Mouse (Mus musculus): ENCODE data around the gene 9630041A04Rik.

The 9630041A04Rik gene

DNA sequence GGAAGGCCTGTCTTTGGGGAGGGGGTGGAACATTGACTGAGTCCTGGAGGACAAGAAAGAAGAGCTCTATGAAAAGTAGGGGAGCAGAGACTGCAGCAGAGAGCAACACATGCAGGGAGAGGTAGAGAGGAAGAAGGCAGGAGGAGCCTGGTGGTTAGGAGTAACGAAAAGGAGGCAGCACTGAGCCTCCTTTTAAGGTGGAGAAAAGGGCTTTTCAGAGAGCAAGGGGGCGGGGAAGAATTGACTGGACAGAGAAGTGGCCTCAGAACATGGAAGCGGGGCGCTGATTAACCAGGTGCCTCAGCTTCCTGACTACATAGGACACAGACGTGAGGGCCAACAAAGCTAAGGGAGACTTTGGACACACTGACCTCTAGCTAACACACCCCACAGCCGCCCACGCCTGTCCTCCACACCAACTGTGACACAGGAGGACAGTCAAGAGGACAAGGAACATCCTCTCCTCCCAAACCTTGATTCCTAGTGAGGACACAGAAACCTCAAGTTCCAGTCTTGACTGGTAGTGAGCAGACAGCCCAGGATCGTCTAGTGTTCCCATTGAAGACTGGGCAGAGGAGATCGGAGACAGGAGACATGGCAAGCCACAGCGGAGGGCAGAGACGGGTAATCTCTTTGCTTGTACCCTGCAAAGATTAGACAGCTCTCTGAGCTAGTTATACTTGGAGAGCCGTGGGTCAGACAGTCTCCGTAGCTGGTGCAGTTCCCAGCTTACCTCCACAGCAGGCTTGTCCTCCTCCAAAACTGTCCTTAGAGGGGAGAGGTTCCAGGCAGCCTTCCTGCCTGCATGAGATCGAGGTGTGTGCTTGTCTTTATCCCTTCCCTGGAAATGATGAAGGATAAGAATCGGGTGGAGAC is at the start of gene 9630041A04Rik:
TSS of gene 9630041A04Rik (plus strand) at position 246 of the 876 bp plus-strand sequence.
- DNase-seq, result peak; percentile 8 to 16

DNA sequence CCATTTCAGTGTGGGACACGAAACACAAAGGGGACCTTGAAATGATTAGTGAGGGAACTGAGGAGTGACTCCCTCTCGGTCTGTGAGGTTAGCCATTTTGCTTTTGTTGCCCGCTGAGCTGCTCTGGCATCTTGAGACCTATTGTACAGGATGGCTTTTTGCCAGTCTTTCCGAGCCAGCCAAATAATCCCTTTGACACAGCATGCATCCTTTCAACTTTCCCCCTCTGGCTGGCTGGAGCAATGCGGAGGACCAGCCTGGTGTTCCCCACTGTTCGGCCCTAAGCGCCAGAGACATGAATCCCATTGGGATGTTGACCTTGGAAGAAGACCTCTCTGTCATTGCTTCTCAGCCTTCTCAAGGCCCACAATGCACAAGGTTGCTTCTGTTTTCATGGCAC is 37.7 kb upstream of the 9630041A04Rik start:
- DNase-seq, result no peak

DNA sequence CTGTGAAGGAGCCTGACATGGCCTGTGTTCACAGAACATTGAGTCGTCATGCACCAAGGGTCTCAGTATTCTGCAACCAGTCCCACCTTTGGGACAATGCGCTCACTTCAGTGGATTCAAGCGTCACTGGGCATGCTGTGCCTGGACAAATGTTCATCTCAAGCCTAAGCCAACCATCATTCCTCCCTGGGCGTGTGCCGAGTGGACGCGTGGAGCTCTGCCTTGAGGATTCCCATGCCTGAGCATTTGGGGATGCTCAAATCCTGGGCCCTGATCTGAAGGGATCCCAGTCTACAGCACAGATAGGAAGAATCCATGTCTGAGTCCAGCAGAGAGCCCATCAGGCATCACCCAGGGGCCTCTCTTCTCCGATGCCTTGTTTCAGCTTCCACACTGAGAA is 36.0 kb upstream of the 9630041A04Rik start:
- no peak for DNase-seq

DNA sequence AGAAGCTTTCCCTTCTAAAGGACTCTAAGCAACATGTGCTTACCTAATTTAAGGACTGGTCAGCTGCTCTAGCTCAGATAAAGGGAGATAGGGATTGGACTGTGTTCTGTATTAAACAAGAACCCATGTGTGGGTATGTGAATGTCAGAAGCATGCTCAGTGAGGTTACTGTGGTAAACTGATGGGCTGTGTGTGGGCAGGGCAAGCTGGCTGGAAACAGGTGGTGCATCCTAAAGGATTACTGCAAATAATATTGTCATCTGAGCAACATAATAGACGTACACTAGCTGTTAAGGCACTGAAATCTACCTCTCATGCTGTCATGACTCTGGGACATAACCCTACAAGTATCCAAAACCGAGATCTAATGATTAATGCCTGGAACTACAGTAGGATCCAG is 28.0 kb upstream of the 9630041A04Rik start:
- no peak for DNase-seq

DNA sequence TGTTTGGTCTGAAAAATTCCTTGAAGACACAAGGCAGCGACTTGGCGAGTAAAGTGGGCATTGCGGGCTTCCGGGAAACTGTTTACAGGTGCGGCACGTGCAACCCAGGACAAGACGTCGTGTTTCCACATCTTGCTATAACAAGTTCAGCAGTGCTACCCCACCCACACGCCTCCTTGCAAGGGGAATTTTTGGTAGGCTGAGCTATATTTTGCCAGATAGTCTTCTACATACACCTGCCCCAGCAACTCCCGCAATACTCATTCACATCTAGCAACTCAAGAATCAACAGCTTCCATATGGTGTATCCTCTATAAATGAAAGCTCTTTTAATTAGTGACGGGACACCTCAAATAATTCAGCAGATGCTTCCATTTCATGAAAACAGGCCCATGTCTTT is 20.5 kb upstream of the 9630041A04Rik start:
- no peak for DNase-seq

DNA sequence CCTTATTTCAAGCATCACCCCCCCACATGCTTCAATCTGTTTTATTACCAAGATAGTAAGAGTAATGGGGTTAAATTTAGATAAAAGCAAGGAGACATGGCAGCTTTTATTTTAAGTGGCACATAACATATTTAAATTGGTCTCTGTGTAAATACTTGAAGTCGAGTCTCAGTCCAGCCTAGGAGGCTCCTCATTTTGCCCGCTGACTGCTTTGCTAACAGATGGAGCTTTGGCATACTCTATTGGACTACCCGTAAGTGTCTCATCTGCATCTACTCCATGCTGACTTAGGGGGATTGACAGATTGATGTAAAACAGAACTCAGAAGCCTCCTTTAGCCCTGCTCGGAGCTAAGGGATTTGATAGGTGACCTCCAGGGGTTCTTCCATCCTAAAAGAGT is 17.7 kb upstream of the 9630041A04Rik start:
- no peak for DNase-seq

DNA sequence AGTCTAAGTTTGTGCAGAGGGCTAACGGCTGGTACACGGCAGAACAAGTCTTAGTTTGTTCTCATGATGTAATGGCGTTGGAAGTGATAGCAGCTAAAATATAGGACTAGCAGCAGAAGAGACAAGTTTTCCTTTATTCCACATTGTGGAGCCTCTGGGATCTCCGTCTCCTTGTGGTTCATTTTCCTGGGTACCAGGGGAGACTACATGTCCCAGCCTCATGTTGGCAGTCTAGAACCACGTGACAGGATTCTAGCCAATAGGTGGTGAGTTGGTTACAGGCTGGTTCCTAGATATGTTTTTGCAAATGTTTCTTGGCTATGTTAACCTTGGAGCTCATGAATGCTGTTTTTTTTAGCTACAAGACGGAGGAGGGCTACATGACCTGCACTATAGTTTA is 15.9 kb upstream of the 9630041A04Rik start:
- no peak for DNase-seq

DNA sequence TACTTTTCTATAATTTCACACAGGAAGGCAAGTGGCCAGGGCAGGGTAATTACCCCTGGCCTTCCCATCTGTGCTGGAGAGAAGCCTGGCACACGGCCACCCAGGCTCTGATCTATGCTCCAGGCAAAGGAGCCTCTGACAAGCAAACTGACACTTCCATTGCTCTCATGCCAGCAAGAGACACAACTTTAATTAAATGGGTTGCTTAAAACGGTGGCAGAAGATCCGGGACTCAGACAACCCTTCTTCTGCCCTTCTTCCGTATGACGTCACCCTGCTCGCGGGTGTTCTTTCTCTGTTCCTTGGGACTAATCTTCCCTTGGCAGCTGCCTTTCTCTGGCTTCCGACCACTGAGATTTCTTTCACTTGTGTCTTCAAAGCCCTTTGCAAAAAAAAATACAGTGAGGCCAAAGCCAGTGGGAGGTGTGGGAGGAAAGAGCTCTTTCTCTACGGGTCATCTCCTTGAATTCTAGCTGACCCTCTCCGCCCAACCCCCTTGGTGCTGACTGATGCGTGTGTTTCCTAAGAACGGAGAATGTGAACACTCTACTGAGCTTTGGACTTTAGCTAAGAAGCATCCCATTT is 932 bp downstream of the 9630041A04Rik start:
- peak; percentile 44 to 69 for DNase-seq

DNA sequence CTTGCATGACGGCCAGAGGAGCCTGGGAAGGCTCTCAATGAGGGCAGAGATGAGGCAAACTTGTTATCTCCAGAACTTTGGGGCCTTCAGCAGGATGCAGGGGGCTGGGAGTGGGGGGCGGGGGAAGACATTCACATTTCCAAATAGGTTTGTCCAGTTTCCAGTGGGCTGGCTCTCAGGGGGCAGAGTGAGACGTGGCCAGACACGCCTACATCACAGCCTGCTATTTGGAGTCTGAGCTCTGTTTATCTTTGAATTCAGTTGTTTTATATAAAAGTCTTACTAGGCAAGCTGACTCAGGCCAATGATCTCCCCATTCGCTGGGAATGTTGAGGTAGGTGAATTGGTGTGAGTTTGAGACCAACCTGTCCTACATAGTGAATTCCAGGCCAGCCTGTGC is 1.5 kb downstream of the 9630041A04Rik start:
- DNase-seq, result peak; percentile 7 to 25

DNA sequence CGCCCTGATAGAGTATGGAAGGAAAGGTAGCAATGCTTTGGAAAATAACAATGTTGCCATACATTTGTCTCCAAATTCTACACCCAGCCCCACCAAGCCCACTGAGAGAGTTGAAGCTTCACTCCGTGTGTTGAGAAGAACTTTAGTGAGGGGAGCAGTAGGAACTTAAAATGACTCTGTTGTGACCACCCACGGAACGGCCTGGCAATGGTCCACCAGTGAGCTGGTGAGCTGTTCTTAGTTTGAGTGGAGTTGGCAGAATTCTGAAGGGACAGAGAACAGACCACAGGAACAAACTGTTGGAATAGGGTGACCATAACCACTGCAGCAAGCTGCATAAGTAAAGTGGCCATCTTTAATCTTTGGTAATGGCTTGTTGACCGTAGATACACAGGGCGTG is 7.0 kb downstream of the 9630041A04Rik start:
- DNase-seq, result no peak

DNA sequence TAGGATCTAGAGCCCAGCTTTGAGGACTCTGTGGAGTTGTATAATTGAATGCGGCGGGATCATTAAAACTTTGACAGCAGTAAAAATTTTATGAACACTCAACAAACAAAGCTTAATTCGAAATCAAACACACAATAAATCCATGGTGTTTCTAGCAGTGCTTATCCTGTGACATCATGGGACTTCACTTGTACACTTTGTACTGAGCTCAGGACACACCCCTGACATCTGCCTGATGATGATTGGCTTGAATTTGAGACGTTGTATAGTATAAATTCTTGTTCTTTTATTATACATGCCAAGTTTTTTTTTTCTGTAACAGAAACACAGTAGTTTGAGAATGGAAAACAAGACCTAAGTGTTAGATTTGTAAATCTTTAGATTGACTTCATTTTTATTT is 8.4 kb downstream of the 9630041A04Rik start:
- DNase-seq, result no peak

DNA sequence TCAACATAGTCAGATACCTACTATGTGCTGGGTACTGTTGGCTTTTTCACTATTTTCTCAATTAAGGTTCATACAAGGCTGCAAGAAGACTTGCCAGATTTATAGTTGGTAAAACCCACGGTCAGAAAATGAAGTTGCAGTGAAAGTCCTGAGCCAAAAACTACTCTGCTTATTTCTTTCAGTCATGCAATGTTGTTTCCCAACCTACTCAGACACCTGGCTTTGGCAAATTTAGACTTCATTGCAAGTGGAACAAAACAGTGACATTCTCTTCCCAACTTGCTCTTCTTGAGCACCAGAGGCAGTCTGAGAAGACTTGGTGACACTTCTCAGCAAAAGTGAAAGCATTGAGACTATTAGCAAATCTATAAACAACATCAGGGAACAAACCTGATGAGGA is 13.7 kb downstream of the 9630041A04Rik start:
- no peak for DNase-seq

DNA sequence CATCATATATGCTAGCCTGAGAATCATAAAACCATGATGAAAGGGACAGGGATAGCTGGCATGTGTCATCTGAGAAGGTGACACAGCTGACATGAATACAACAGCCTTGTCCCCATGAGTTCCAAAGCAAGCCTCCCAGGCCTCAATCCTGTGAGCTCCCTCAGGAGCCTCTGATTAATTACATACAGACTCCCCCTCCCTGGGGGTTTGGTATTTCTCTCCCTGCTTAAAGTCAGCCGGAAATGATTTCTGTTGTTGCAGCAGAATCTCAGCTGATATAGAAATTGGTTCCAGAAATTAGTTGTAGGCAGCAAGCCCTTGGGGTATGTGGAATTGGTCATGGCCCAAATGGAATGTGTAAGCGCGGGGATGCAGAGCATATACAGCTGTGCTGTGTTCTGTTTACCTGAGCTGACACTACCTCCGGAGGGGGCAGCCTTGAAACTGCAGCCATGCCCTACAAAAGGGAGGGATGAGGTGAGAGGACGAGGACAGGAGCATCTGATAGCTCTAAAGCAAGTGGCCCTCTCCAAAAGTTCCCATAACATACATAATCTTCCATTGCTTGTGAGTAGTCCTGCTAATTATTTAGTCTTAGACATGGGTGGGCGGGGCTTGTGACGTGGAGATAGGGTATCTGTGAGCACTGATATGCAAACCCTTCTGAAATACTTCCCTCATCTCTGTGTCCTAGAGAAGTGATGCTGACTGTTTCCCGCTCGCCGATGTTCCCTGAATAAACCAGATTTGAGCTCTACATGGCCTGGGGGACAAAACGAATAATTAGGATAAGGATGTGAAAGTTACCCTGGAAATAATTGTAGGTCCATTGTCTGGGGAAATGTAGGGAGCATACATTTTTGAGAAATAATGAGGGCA is 15.7 kb downstream of the 9630041A04Rik start:
- DNase-seq, result no peak

DNA sequence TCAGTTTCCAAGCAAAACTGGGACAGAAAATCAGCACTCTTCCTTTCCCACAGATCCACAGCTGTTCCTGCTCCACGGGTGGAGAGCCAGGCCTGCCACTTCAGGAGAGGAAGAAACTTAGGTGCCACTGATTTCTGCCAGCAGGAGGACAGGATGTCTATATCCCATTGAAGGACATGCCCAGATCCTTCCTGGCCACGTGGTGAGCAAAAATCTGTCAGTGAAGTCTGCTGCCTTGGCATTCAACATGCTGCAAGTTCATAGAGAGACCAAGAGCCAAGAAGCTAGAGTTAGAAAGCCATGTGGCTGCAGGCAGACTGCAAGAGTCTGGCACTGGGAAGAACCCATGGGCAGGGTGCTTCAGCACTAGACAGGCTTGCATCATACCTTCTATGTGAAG is 21.7 kb downstream of the 9630041A04Rik start:
- no peak for DNase-seq

DNA sequence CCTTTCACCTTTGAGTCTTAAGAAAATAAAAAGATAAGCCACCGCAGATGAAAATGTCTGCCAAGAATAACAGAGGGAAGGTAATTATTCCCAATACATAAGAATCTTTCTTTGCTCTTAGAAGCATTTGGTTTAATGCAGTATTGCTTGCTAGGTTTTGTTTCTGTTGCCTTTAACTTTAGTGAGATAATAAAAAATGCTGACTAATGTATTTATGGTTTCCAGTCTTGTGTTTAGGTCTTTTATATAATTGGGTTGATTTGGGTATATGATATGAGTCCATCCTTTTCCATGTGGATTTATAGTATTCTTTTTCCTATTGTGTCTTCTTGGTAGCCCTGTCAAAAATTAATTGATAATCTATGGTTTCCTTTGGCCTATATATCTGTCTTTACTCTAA is 36.2 kb downstream of the 9630041A04Rik start:
- DNase-seq, result no peak

DNA sequence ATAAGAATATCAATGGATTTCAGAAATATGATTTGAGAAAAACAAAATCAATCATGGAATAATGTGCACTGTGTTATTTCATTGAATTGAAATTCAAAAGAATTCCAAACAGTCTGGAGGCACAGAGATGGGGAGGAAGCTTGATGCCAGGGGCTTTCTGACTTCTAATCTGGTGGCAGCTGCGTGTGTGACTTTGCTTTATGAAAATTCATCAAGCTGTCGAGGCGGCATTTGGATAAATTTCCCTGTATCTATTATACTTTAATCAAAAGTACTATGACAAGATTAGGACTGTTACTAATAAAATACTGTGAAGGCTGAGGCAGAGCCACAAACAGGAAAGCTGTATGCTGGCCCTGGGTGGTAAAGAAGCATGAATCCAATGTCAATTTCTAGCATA is 41.8 kb downstream of the 9630041A04Rik start:
- DNase-seq, result no peak

DNA sequence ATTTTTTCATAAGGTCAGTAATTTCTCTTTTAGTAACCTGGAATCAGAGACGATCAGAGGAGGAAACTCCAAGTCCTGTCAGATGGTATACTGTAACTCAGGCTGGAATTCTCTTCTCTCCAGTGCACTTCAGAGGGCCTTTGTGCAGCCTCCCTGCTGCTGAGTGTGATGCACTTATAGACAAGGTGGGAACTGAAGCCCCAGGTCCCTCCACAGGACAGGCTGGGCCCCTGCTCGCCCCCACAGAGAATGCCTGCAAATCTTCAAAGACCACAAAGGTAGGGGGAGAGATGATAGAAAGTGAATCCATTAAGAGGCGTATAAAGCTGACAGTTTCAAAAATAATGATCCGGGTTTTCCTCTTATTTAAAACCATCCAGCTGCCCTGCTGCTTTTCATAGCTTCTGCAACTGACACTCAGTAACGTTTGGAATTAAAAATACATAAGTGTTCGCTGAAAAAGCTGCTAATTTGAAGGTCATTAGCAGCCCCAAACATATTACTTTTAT is 46.2 kb downstream of the 9630041A04Rik start:
- DNase-seq, result no peak

DNA sequence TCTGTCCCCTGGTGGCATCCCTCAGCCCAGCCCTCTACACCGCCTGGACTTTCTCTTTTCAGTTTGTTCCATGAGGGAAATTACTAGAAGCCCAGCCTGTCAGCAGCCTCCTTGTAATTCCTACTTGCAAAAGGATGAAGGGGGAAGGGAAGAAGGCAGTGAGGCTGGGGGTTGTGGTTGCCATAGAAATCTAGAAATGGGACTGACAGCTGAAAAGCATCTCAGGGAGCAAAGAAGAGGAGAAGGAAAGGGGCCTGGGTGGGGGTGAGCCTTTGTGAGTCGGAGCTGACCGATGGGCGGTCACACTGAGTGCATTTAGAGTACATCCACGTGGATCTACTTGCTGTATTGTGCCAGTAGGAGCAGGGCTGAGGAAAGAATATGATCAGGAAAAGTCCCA is 47.2 kb downstream of the 9630041A04Rik start:
- no peak for DNase-seq

DNA sequence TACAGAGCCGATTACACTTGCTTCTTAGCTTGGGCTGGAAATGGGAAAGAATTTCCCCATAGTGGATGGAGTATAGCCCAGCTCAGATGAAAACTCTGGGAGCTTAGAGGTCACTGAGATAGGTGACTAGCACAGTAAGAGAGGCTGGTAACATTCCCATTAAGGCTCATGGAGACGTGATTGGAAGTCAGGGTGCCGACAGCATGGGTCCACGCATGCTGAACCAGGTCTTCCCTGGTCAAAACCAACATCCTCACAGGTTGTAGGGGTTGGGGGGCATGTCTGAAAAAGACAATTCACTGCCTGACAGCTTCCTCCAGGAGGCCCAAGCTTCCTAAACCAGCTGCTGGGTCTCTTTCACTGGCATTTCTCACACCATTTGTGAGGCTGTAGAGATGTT is 47.9 kb downstream of the 9630041A04Rik start:
- no peak for DNase-seq

DNA sequence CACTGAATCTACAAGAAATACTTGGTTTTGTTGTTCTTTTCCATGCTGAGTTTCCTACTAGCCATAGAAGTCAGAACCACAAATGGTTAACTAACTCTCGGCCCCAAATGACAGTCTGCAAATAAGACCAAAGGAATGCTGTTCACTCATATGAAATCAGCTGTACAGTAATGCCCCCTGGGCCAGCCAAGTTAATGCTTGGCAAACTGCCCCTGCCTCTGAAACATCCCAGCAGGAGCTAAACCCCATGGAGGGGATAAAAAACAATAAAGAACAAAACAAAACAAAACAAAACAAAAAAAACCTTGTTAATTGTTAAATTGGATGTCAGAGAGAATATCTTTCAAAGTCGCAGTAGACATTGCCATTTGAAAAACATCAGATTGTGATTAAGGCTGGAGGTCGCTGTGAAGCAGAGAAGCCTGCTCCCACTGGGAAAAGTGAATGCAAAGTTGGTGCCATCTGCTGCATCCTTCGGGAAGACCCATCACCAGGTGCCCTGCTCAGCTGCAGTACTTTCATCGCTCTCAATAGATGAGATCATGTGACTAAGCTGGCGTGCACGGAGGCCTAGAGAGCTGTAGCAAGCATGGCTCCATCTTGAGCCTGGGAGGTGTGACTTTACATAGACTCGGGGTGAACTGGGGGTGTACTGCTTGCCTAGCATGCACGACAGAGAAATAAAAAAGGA is 49.7 kb downstream of the 9630041A04Rik start:
- DNase-seq, result peak; percentile 50 to 52

DNA sequence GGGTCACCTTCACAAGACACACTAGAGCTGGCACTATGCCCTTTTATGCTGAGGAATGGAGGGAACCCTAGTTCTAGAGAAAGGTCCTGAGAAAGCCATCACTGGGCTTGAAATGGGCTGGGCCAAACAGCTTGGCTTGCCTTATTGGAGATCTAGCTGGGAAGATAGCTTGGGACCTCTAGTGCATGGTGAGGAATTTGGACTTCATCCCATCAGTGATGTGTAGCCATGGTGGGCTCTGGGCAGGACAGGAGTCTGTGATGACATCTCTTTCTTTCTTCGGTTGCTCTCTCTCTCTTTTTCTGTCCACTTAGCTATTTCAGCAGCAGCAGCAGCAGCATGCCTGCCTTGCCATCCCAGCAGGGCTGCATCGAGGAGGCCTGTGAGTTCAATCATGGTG is 53.4 kb downstream of the 9630041A04Rik start:
- no peak for DNase-seq

DNA sequence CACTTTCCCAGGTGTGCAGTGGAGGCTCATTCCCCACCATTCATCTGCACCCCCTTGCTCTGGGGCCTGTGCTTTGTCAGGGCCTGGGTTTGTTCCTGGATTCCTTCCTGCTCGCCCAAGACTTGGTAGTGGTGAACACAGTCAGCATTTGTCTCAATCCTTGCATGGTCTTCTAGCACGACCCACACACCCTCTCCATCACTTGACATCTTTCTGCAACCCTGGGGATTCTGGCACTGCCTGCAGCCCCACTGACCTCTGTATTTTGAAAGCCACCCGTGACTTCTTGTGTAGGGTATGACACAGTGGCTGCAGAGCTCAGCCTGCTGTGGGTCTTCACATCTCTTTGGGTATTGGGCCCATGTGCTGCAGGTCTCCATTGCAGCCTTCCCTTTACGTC is 57.1 kb downstream of the 9630041A04Rik start:
- no peak for DNase-seq

DNA sequence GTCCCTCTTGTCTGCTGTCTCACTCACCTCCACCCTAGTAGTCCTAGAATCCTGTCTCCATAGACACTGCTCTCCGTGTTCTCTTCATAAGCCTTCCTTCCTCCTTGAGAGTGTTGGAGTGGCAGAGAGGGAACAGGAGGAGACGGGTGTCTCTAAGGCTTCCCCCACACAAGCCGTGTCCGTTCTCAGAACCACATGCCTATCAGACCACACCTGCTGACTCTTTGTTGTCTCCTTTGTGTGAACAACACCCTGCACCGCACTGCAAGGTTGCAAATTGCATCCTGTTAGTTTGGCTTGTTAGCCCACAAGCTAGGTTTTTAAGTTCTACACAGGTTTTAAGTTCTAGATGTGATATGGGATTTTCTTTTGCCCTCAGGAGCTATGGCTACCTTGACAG is 57.7 kb downstream of the 9630041A04Rik start:
- DNase-seq, result no peak

Measured in kidney, postnatal 4 days (tissue).